Mouse (Mus musculus): ENCODE data around the gene Nphp4. TPM values are rescaled to one million over a fixed set of nuclear protein-coding genes. Genes with fewer than 3 reads are reported as not detected.

Gene Nphp4
- polyA plus RNA-seq (2015; fragmentation: Nextera tagmentation; extraction: Ambion mirVana): 5.5 and 6.2 TPM in 2 replicates

DNA sequence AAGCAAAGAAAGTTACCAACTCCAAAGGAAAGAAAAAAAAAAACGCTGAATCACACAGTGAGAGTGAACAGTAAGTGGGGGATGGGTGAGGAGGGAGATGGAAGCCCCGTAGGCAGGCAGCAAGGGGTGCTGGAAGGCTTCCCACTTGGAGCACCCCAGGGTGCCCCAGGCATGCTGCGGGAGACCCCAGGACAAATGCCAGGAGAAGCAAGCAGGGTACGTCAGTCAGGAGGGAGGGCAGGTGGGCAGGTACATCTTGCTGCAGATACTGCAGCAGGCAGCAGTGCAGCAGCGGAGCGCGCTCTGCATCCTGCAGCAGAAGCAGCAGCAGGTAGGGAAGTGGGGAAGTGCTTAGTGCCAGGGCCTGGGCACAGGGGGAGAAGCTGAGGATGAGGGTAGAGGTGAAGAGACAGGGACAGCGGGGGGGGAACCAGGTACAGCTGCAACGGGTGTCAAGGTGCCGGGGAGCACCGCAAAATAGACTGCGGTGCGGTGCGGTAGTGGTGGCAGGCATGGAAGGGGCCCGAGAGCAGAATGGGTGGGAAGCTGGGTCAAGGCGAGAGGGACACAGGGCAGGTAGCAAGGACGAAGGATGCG lies at the start of gene Nphp4:
Nphp4 (plus strand) TSS at position 280 of the 597 bp plus-strand sequence.
- H3K27ac ChIP-seq (ENCODE audit: low read depth, low read length): peak within 1 kb of the TSS; percentile 91
- H3K9me3 ChIP-seq (ENCODE audit: control insufficient read depth, low read length): peaks cover 3% of the 10 kb centered on the region
- H3K4me1 ChIP-seq (ENCODE audit: control insufficient read depth, insufficient read depth, low read depth, low read length): peaks cover 20% of the 10 kb centered on the region
- peak within 1 kb of the TSS; percentile 83 for H3K9ac ChIP-seq (ENCODE audit: low read depth, low read length)
- H3K4me3 ChIP-seq (ENCODE audit: low read length): peak within 1 kb of the TSS; percentile 80
- WGBS: 2% methylated on average over 18 of the region's 18 CpGs
- no peaks in the 10 kb centered on the region for H3K27me3 ChIP-seq (replicated peaks; ENCODE audit: control insufficient read depth, insufficient read depth, low read length)
- 0 out of 2 replicates have a peak, but pooled peaks cover 4% of the 10 kb centered on the region for H3K36me3 ChIP-seq (ENCODE audit: control insufficient read depth, insufficient read depth, low read length)
- peak within 1 kb of the TSS; percentile 86 for H3K4me2 ChIP-seq (ENCODE audit: low read length)
- no peak for ATAC-seq

DNA sequence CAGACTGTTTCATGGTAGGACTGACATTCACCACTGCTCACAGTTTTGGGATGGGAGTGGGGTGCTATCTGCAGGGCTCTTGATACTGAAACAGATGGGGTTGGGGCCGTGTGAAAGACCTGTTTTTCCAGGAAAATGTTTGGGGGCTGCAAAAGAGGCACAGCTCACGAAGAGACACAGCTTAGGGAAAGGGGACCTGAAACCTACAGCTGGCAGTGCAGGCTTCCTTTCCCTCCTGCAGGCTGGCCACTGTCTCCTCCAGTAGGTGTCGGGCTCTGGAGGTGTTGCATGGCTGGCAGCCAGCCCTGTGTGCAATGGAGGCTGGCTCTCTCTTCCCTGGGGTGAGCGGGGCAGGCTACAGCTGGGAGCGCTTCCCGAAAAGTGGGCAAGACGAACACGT lies 48.2 kb upstream of the Nphp4 start:
- no peak overlapping the region for H3K27ac ChIP-seq (ENCODE audit: low read depth, low read length)
- ATAC-seq: no peak

DNA sequence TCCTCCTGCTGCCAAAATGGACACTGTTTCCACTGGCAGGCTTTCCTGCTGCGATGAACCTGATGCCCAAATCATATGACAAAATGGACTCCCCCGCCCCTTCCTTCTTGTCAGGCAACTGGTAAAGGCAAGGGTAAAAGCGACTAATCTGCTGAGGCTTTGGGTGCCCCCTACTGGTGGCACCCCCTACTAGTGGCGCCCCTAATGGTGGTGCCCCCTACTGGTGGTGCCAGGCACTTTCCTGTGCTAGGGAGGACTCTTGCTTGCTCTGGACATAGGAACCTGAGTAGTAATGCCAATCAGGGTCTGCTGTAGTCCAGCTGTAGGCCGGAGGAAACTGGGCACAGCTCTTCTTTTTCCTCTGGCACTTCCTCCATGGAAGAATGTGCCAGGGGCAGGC lies 44.2 kb upstream of the Nphp4 start:
- ATAC-seq: no peak
- Histone ChIP-seq H3K36me3 (ENCODE audit: control insufficient read depth, insufficient read depth, low read length) (no peaks in the 10 kb centered on the region), H3K4me2 (ENCODE audit: low read length) (no peak overlapping the region), H3K4me1 (ENCODE audit: control insufficient read depth, insufficient read depth, low read depth, low read length) (peaks cover 2% of the 10 kb centered on the region; the same call in 1 of the 2 replicates), H3K27ac (ENCODE audit: low read depth, low read length) (no peak overlapping the region), H3K4me3 (ENCODE audit: low read length) (no peak overlapping the region), H3K9ac (ENCODE audit: low read depth, low read length) (no peak overlapping the region), H3K9me3 (ENCODE audit: control insufficient read depth, low read length) (no peaks in the 10 kb centered on the region), H3K27me3 (replicated peaks; ENCODE audit: control insufficient read depth, insufficient read depth, low read length) (no peaks in the 10 kb centered on the region)
- 51% methylated on average over 5 of the region's 5 CpGs for WGBS

More for the DNA sequence above, 48.2 kb upstream of the Nphp4 start:
- no peaks in the 10 kb centered on the region for H3K27me3 ChIP-seq (replicated peaks; ENCODE audit: control insufficient read depth, insufficient read depth, low read length)
- no peak overlapping the region for H3K4me2 ChIP-seq (ENCODE audit: low read length)
- H3K4me1 ChIP-seq (ENCODE audit: control insufficient read depth, insufficient read depth, low read depth, low read length): no peaks in the 10 kb centered on the region
- no peak overlapping the region for H3K4me3 ChIP-seq (ENCODE audit: low read length)
- no peaks in the 10 kb centered on the region for H3K36me3 ChIP-seq (ENCODE audit: control insufficient read depth, insufficient read depth, low read length)
- 49% methylated on average over 8 of the region's 8 CpGs for WGBS
- H3K9me3 ChIP-seq (ENCODE audit: control insufficient read depth, low read length): peaks cover 3% of the 10 kb centered on the region; the same call in 1 of the 2 replicates
- H3K9ac ChIP-seq (ENCODE audit: low read depth, low read length): no peak overlapping the region

DNA sequence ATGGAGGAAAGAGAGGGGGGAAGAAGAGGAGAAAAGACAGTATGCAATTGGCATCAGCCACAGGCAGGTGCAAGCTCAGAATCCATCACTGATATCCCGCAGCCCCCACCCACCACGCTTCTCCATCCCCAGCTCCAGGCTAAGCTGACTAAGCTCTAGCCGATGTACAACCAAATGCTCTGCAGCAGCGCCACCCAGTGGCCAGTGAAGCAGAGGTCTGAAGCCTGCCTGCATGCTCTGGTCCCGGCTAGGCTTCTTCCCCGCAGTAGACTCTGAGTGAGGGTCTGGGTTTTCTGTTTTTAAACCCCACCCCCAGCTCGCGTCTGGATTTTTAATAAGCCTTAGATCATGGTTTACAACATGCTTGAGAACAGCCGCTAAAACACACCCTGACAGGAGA lies 41.7 kb upstream of the Nphp4 start:
- no peaks in the 10 kb centered on the region for H3K9me3 ChIP-seq (ENCODE audit: control insufficient read depth, low read length)
- WGBS: under 1% methylated on average over 9 of the region's 9 CpGs
- ATAC-seq: peak; percentile 94
- peak overlapping the region; percentile 27 for H3K4me3 ChIP-seq (ENCODE audit: low read length)
- H3K27ac ChIP-seq (ENCODE audit: low read depth, low read length): no peak overlapping the region
- H3K4me2 ChIP-seq (ENCODE audit: low read length): peak overlapping the region; percentile 59
- peaks cover 2% of the 10 kb centered on the region; the same call in 1 of the 2 replicates for H3K4me1 ChIP-seq (ENCODE audit: control insufficient read depth, insufficient read depth, low read depth, low read length)
- no peaks in the 10 kb centered on the region for H3K27me3 ChIP-seq (replicated peaks; ENCODE audit: control insufficient read depth, insufficient read depth, low read length)
- H3K36me3 ChIP-seq (ENCODE audit: control insufficient read depth, insufficient read depth, low read length): no peaks in the 10 kb centered on the region
- peak overlapping the region; percentile 45 for H3K9ac ChIP-seq (ENCODE audit: low read depth, low read length)

DNA sequence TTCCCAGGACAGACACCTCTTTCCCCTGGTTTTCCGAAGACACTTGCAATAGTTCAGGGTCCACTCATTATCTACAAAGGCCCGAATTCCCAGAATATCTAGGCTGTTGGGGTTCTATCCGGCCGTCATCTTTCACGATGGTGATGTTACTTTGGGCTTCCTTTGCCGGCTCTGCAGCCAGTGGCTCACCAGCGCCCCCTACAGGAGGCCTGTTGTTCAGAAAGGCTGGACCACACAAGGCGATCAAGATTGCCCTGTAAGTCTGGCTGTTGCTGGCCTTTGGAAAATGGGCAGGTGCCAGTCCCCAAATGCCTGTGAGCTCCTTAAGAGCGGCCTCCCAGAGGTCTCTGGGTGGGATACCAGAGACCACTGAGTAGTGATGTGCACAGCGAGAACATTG lies 41.3 kb upstream of the Nphp4 start:
- H3K27me3 ChIP-seq (replicated peaks; ENCODE audit: control insufficient read depth, insufficient read depth, low read length): no peaks in the 10 kb centered on the region
- H3K4me2 ChIP-seq (ENCODE audit: low read length): peak overlapping the region; percentile 59
- peak overlapping the region; percentile 45 for H3K9ac ChIP-seq (ENCODE audit: low read depth, low read length)
- peak overlapping the region; percentile 27 for H3K4me3 ChIP-seq (ENCODE audit: low read length)
- H3K36me3 ChIP-seq (ENCODE audit: control insufficient read depth, insufficient read depth, low read length): no peaks in the 10 kb centered on the region
- 10% methylated on average over 10 of the region's 10 CpGs for WGBS
- no peaks in the 10 kb centered on the region for H3K9me3 ChIP-seq (ENCODE audit: control insufficient read depth, low read length)
- peaks cover 2% of the 10 kb centered on the region; the same call in 1 of the 2 replicates for H3K4me1 ChIP-seq (ENCODE audit: control insufficient read depth, insufficient read depth, low read depth, low read length)
- ATAC-seq: peak; percentile 69
- no peak overlapping the region for H3K27ac ChIP-seq (ENCODE audit: low read depth, low read length)

DNA sequence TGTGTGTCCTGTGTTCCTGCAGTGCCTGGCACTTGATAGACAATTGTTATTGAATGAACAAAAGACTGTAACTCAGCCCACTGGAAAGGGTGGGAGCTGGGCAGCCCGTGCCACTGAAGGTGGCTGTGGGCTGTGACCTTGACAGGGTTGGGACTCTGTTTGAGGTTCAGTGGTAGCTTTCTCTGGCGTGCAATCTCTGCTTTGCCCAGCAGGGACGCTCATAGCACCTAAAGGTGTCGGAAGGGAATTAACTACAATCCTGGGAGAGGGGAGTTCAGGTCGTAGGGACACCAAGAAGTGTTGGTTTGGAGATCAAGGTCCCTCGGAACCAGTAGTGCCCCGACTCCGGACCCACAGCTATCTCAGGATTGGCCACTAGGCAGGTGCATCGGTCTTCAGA lies 35.6 kb upstream of the Nphp4 start:
- WGBS: 65% methylated on average over 9 of the region's 9 CpGs
- H3K9ac ChIP-seq (ENCODE audit: low read depth, low read length): no peak overlapping the region
- no peaks in the 10 kb centered on the region for H3K36me3 ChIP-seq (ENCODE audit: control insufficient read depth, insufficient read depth, low read length)
- no peaks in the 10 kb centered on the region for H3K27me3 ChIP-seq (replicated peaks; ENCODE audit: control insufficient read depth, insufficient read depth, low read length)
- H3K4me1 ChIP-seq (ENCODE audit: control insufficient read depth, insufficient read depth, low read depth, low read length): no peaks in the 10 kb centered on the region
- H3K27ac ChIP-seq (ENCODE audit: low read depth, low read length): no peak overlapping the region
- ATAC-seq: no peak
- no peak overlapping the region for H3K4me2 ChIP-seq (ENCODE audit: low read length)
- no peaks in the 10 kb centered on the region for H3K9me3 ChIP-seq (ENCODE audit: control insufficient read depth, low read length)
- no peak overlapping the region for H3K4me3 ChIP-seq (ENCODE audit: low read length)

DNA sequence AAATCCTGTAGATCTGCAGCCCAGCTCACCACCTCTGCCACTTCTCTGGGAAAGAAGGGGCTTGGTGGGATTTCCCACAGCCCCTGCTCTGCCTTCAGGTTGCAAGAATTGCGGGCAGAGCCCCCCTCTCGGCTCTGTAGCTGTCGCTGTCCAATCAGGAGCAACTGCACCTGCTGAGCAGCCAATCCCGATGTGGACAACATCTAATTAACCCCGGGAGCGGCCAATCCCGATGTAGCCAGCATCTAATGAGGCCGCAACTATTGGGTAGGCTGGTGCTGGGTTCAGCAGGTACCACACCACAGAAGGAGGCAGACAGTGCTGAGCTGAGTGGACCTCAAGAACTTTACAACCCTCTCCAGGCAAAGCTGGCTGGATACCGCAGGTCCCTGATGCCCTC lies 35.0 kb upstream of the Nphp4 start:
- H3K4me2 ChIP-seq (ENCODE audit: low read length): peak overlapping the region; percentile 16; the same call in 1 of the 2 replicates
- no peaks in the 10 kb centered on the region for H3K27me3 ChIP-seq (replicated peaks; ENCODE audit: control insufficient read depth, insufficient read depth, low read length)
- H3K4me1 ChIP-seq (ENCODE audit: control insufficient read depth, insufficient read depth, low read depth, low read length): no peaks in the 10 kb centered on the region
- peak; percentile 53; the same call in 1 of the 2 replicates for ATAC-seq
- H3K36me3 ChIP-seq (ENCODE audit: control insufficient read depth, insufficient read depth, low read length): no peaks in the 10 kb centered on the region
- no peak overlapping the region for H3K27ac ChIP-seq (ENCODE audit: low read depth, low read length)
- no peaks in the 10 kb centered on the region for H3K9me3 ChIP-seq (ENCODE audit: control insufficient read depth, low read length)
- H3K9ac ChIP-seq (ENCODE audit: low read depth, low read length): no peak overlapping the region
- 43% methylated on average over 9 of the region's 9 CpGs for WGBS
- no peak overlapping the region for H3K4me3 ChIP-seq (ENCODE audit: low read length)

DNA sequence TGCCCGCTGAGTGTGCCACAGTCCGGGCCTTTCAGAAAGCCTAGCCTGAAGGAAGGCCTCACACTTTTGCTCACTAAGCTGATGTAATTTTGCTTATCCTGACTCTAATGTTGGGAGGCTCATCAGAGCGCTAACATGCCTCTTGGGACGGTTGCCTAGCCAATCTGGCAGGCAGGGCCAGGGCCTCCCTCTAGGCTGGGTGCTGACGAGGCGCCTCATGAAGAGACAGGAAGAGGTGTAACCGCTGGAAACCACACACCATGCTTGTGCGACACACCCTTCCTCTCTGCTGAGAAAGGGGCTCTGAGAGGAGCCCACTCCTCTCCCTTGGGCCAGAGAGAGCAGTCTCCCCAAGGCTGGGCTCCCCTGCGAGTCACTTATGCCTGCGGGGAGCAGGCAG lies 30.3 kb upstream of the Nphp4 start:
- Histone ChIP-seq H3K9me3 (ENCODE audit: control insufficient read depth, low read length) (no peaks in the 10 kb centered on the region), H3K9ac (ENCODE audit: low read depth, low read length) (no peak overlapping the region), H3K27me3 (replicated peaks; ENCODE audit: control insufficient read depth, insufficient read depth, low read length) (no peaks in the 10 kb centered on the region), H3K36me3 (ENCODE audit: control insufficient read depth, insufficient read depth, low read length) (no peaks in the 10 kb centered on the region), H3K27ac (ENCODE audit: low read depth, low read length) (no peak overlapping the region), H3K4me1 (ENCODE audit: control insufficient read depth, insufficient read depth, low read depth, low read length) (no peaks in the 10 kb centered on the region), H3K4me2 (ENCODE audit: low read length) (no peak overlapping the region), H3K4me3 (ENCODE audit: low read length) (no peak overlapping the region)
- 85% methylated on average over 10 of the region's 10 CpGs for WGBS
- no peak for ATAC-seq

DNA sequence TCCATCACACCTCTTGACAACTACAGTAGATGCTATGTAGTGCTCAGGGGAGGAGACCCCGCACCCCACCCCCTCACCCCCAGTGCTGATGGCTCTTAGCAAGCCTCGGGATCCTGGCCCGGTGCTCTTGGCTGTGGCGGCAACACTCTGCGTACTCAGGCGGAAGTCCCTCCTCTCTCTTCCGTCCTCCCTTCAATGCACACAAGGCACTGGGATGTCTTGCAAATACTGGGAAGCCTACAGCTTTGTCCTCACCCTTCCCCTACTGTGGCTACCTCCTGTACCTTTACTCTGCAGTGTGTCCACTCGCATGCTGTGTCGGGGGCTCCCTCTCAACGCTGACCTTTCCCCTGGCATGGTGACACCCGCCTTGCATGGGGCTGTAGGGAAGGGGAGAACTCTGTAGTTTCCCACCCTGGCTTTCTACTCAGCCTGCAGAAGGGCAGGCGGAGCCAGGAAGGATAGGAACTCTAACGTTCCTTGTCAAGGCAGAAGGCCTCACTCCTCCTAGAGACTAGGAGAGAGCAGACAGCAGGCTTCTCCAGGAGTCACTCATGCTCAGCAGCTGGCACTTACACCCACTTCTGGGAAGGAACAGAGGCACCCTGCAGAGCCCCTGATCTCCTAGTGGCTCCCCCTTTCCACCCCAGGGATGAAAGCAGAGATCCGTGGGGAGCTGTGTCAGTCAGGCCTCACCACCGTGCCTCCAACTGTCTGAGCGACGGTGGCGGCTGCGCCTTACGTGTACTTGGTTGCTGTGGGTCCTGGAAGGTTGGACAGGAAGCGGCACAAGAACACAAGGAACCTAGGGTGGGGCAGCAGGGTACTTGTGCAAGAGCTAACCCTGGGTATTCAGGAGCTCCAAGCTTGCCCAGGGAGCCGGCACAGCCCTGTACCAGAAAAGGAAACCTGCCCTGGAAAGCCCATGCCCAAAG lies 28.5 kb upstream of the Nphp4 start:
- 85% methylated on average over 21 of the region's 22 CpGs for WGBS
- Histone ChIP-seq H3K4me3 (ENCODE audit: low read length) (no peak overlapping the region), H3K9ac (ENCODE audit: low read depth, low read length) (no peak overlapping the region), H3K27me3 (replicated peaks; ENCODE audit: control insufficient read depth, insufficient read depth, low read length) (no peaks in the 10 kb centered on the region), H3K36me3 (ENCODE audit: control insufficient read depth, insufficient read depth, low read length) (no peaks in the 10 kb centered on the region), H3K27ac (ENCODE audit: low read depth, low read length) (no peak overlapping the region), H3K9me3 (ENCODE audit: control insufficient read depth, low read length) (no peaks in the 10 kb centered on the region), H3K4me2 (ENCODE audit: low read length) (no peak overlapping the region), H3K4me1 (ENCODE audit: control insufficient read depth, insufficient read depth, low read depth, low read length) (peaks cover under 1% of the 10 kb centered on the region; the same call in 1 of the 2 replicates)
- no peak for ATAC-seq

Measured in hindbrain, embryonic 16.5 days (tissue).